Mouse (Mus musculus): ENCODE data around the gene Fignl2.
A peak's percentile ranks its signal among the peaks of the same experiment; 100 is the strongest.

GRCm38 (mm10) chr15:101105496-101105994, 27.2 kb upstream of the Fignl2 start:
- TF ChIP-seq POLR2A (IDR thresholded peaks at IDR 0.05; ENCODE audit: insufficient read depth, low read length), result no peak
- peak; percentile 97 for TF ChIP-seq CTCF (IDR thresholded peaks at IDR 0.05; ENCODE audit: low read depth, low read length)
- TF ChIP-seq EP300 (IDR thresholded peaks at IDR 0.05; ENCODE audit: insufficient read depth, low read depth, low read length), result no peak; the same call in 1 of the 2 replicates

All from ES-Bruce4 (cell line).